In genomic region chr7:111020814-111021213, GRCm38 (mm10) we compare ENCODE assay signal across 17 mouse cellular contexts. TPM values are rescaled to one million over a fixed set of nuclear protein-coding genes. Genes with fewer than 3 reads are reported as not detected.
A peak's percentile ranks its signal among the peaks of the same experiment; 100 is the strongest.
DNase-seq lines count a peak whose midpoint lies in the region; ATAC-seq and TF ChIP-seq lines count a peak whose summit lies in the region.
"Had no signal": no experiment of that assay in that cellular context is flagged by ENCODE, and none has a peak within 500 bp of the region (broad histone marks: within the 10 kb centered on the region; RNA-seq: fewer than 3 reads in every experiment).

No protein-coding gene starts in this region.

- no peak overlapping the region for H3K27ac ChIP-seq in kidney, postnatal 0 days
- no peak overlapping the region for H3K27ac ChIP-seq in lung, embryonic 16.5 days (ENCODE audit: low read length)
- no peak overlapping the region for H3K27ac ChIP-seq in lung, postnatal 0 days (ENCODE audit: low read length)
- H3K27ac ChIP-seq in cerebellum, adult 2 months (ENCODE audit: insufficient read depth, low read length), result no peak overlapping the region
- H3K27ac ChIP-seq: forebrain, embryonic 12.5 days; heart, adult 2 months; hindbrain, embryonic 10.5 days; hindbrain, embryonic 14.5 days had no signal

- H3K27me3 ChIP-seq in kidney, postnatal 0 days (ENCODE audit: insufficient read depth, low read length), result no peaks in the 10 kb centered on the region
- no peaks in the 10 kb centered on the region for H3K27me3 ChIP-seq in lung, embryonic 16.5 days (ENCODE audit: control insufficient read depth, insufficient read depth, low read depth, low read length)
- H3K27me3 ChIP-seq in lung, postnatal 0 days (replicated peaks; ENCODE audit: insufficient read depth, low read length), result no peaks in the 10 kb centered on the region
- no peaks in the 10 kb centered on the region for H3K27me3 ChIP-seq in cerebellum, adult 2 months (ENCODE audit: control insufficient read depth, insufficient read depth, low read length)
- H3K27me3 ChIP-seq: forebrain, embryonic 12.5 days; heart, embryonic 12.5 days had no signal

- H3K9ac ChIP-seq in kidney, postnatal 0 days (ENCODE audit: low read depth, low read length), result no peak overlapping the region
- H3K9ac ChIP-seq in lung, embryonic 16.5 days (ENCODE audit: low read length), result no peak overlapping the region
- no peak overlapping the region for H3K9ac ChIP-seq in lung, postnatal 0 days (replicated peaks; ENCODE audit: low read depth)
- H3K9ac ChIP-seq: forebrain, embryonic 12.5 days; heart, embryonic 12.5 days; hindbrain, embryonic 14.5 days had no signal

- peaks cover 8% of the 10 kb centered on the region; the same call in 1 of the 2 replicates for H3K4me1 ChIP-seq in kidney, postnatal 0 days (replicated peaks; ENCODE audit: insufficient read depth, low read length)
- H3K4me1 ChIP-seq in lung, embryonic 16.5 days (replicated peaks; ENCODE audit: control insufficient read depth, insufficient read depth, low read length), result peaks cover 6% of the 10 kb centered on the region
- H3K4me1 ChIP-seq in lung, postnatal 0 days (ENCODE audit: insufficient read depth, low read depth, low read length), result no peaks in the 10 kb centered on the region; the same call in 1 of the 2 replicates
- no peaks in the 10 kb centered on the region for H3K4me1 ChIP-seq in cerebellum, adult 2 months (ENCODE audit: control insufficient read depth, insufficient read depth, low read length)

- H3K4me2 ChIP-seq in kidney, postnatal 0 days (ENCODE audit: low read length), result no peak overlapping the region
- H3K4me2 ChIP-seq in lung, embryonic 16.5 days (ENCODE audit: low read depth, low read length), result no peak overlapping the region
- H3K4me2 ChIP-seq in lung, postnatal 0 days (replicated peaks; ENCODE audit: low read depth, low read length), result no peak overlapping the region
- H3K4me2 ChIP-seq: forebrain, embryonic 12.5 days; heart, embryonic 12.5 days; hindbrain, embryonic 14.5 days had no signal

- H3K36me3 ChIP-seq in kidney, postnatal 0 days (ENCODE audit: insufficient read depth, low read length), result no peaks in the 10 kb centered on the region
- no peaks in the 10 kb centered on the region for H3K36me3 ChIP-seq in lung, embryonic 16.5 days (ENCODE audit: control insufficient read depth, insufficient read depth, low read length)
- no peaks in the 10 kb centered on the region for H3K36me3 ChIP-seq in lung, postnatal 0 days (ENCODE audit: insufficient read depth, low read length)
- H3K36me3 ChIP-seq: forebrain, embryonic 12.5 days; heart, embryonic 12.5 days; hindbrain, embryonic 10.5 days had no signal

- no peak for TF ChIP-seq EP300 in lung, postnatal 0 days (IDR thresholded peaks at IDR 0.05)

- TF ChIP-seq POLR2A in cerebellum, adult 2 months (IDR thresholded peaks at IDR 0.05; ENCODE audit: borderline replicate concordance, insufficient read depth, low read length), result no peak

- WGBS in kidney, postnatal 0 days, result 51% methylated on average over 4 of the region's 4 CpGs
- WGBS in lung, embryonic 16.5 days, result 50% methylated on average over 4 of the region's 4 CpGs
- 52% methylated on average over 4 of the region's 4 CpGs for WGBS in lung, postnatal 0 days
- WGBS in cerebellum, adult 2 months, result 84% methylated on average over 4 of the region's 4 CpGs

- peak; percentile 27 for DNase-seq in kidney, postnatal 0 days (ENCODE audit: low spot score)
- DNase-seq in kidney, adult 8-10 months, result no peak
- DNase-seq in lung, postnatal 0 days (ENCODE audit: low spot score), result no peak
- peak; percentile 31 for DNase-seq in Muller cell, postnatal 12 days (ENCODE audit: inconsistent ontology term)
- peak; percentile 59 for DNase-seq in fat pad, adult 2 months (ENCODE audit: extremely low read depth, low read depth, low spot score)
- no peak for DNase-seq in cerebellum, adult 2 months
- DNase-seq: adrenal gland, postnatal 14 days; cerebellum, adult 18-20 months; cerebellum, postnatal 10 days; gastrocnemius, postnatal 10 days; heart, adult 2 months had no signal

- no peaks in the 10 kb centered on the region for H3K9me3 ChIP-seq in kidney, postnatal 0 days (replicated peaks; ENCODE audit: low read length)
- no peaks in the 10 kb centered on the region for H3K9me3 ChIP-seq in lung, embryonic 16.5 days (ENCODE audit: control insufficient read depth, low read length)
- no peaks in the 10 kb centered on the region for H3K9me3 ChIP-seq in lung, postnatal 0 days (ENCODE audit: low read length)
- H3K9me3 ChIP-seq: forebrain, embryonic 12.5 days; heart, embryonic 12.5 days; hindbrain, embryonic 10.5 days had no signal

- ATAC-seq in kidney, postnatal 0 days (replicated peaks; ENCODE audit: low FRiP score, low read depth), result no peak
- 0 out of 2 replicates have a peak, but pooled peaks have one; percentile 23 for ATAC-seq in lung, embryonic 16.5 days (ENCODE audit: low read depth)
- no peak for ATAC-seq in lung, postnatal 0 days
- ATAC-seq: forebrain, embryonic 16.5 days had no signal

- H3K4me3 ChIP-seq in kidney, postnatal 0 days (replicated peaks; ENCODE audit: low read depth, low read length), result no peak overlapping the region
- H3K4me3 ChIP-seq in lung, embryonic 16.5 days (ENCODE audit: low read length), result no peak overlapping the region
- H3K4me3 ChIP-seq in lung, postnatal 0 days (ENCODE audit: low read depth, low read length), result no peak overlapping the region
- H3K4me3 ChIP-seq in cerebellum, adult 2 months (replicated peaks; ENCODE audit: insufficient read depth, low read depth, low read length), result no peak overlapping the region
- H3K4me3 ChIP-seq: forebrain, embryonic 12.5 days; heart, adult 2 months; heart, embryonic 12.5 days; hindbrain, embryonic 10.5 days had no signal

- TF ChIP-seq CTCF in kidney, postnatal 0 days (IDR thresholded peaks at IDR 0.05; ENCODE audit: low read depth), result no peak
- no peak for TF ChIP-seq CTCF in lung, postnatal 0 days (IDR thresholded peaks at IDR 0.05)
- no peak for TF ChIP-seq CTCF in cerebellum, adult 2 months (IDR thresholded peaks at IDR 0.05; ENCODE audit: borderline replicate concordance, insufficient read depth, low read depth, low read length)

RNA-seq across cellular contexts. Expression of gene Ctr9, which starts 7.9 kb away (rescaled TPM):
- 50.5 and 54.9 TPM in 2 replicates for polyA plus RNA-seq in kidney, postnatal 0 days (2015; fragmentation: Nextera tagmentation; extraction: Ambion mirVana)
- polyA plus RNA-seq in lung, embryonic 16.5 days (2015; fragmentation: Nextera tagmentation; extraction: Ambion mirVana), result 59.6 and 62.9 TPM in 2 replicates
- polyA plus RNA-seq in lung, postnatal 0 days (2015; fragmentation: Nextera tagmentation; extraction: Ambion mirVana), result 33.8 and 42.0 TPM in 2 replicates
- polyA plus RNA-seq in cerebellum, adult 2 months (2012; rRNA removed), result 33.9 and 36.2 TPM in 2 replicates

RNA-seq across cellular contexts. Expression of gene Mrvi1, which starts 38.6 kb away (rescaled TPM):
- polyA plus RNA-seq in kidney, postnatal 0 days (2015; fragmentation: Nextera tagmentation; extraction: Ambion mirVana), result 9.3 and 9.5 TPM in 2 replicates
- polyA plus RNA-seq in lung, embryonic 16.5 days (2015; fragmentation: Nextera tagmentation; extraction: Ambion mirVana), result 6.7 and 8.4 TPM in 2 replicates
- polyA plus RNA-seq in lung, postnatal 0 days (2015; fragmentation: Nextera tagmentation; extraction: Ambion mirVana), result 1.8 and 2.3 TPM in 2 replicates
- polyA plus RNA-seq in cerebellum, adult 2 months (2012; rRNA removed), result 2.2 and 2.7 TPM in 2 replicates

Comparison
In these comparisons a context has a peak if more than half of its experiments do, and no peak if none do; other contexts are left out.
1. DNase-seq: peak in kidney, postnatal 0 days (single experiment), Muller cell, postnatal 12 days (single experiment) and fat pad, adult 2 months (single experiment); none in kidney, adult 8-10 months (0 of 2), lung, postnatal 0 days (single experiment) and cerebellum, adult 2 months (0 of 2).